Mouse (Mus musculus) heart, embryonic 10.5 days (tissue): Measurements from ENCODE around the gene Nrsn2. TPM values are rescaled to one million over a fixed set of nuclear protein-coding genes. Genes with fewer than 3 reads are reported as not detected.

Source experiments
- DNase-seq: peaks from one replicate; pipeline ENCODE4 v3.0.0-alpha.2; 2017; ENCODE audit warnings: low spot score
- H3K27ac ChIP-seq: fragments of 300-500 bp; sonication (generic); 2 replicates; pipeline ENCODE4 v1.5.1; 2016; ENCODE audit warnings: mild to moderate bottlenecking
- H3K27me3 ChIP-seq: fragments of 300-500 bp; sonication (generic); 2 replicates; pipeline ENCODE4 v1.6.1; 2016; ENCODE audit warnings: mild to moderate bottlenecking; ENCODE audit not compliant: poor library complexity, insufficient read depth, severe bottlenecking
- H3K36me3 ChIP-seq: fragments of 300-500 bp; sonication (generic); 2 replicates; pipeline ENCODE4 v1.6.1; 2016; ENCODE audit warnings: mild to moderate bottlenecking, moderate library complexity
- H3K4me1 ChIP-seq: fragments of 300-500 bp; sonication (generic); 2 replicates; pipeline ENCODE4 v1.6.1; 2016; ENCODE audit warnings: mild to moderate bottlenecking
- H3K4me3 ChIP-seq: fragments of 300-500 bp; sonication (generic); 2 replicates; pipeline ENCODE4 v1.5.1; 2016; ENCODE audit warnings: mild to moderate bottlenecking, moderate library complexity
- H3K9me3 ChIP-seq: fragments of 300-500 bp; sonication (generic); 2 replicates; pipeline ENCODE4 v1.6.1; 2016; ENCODE audit warnings: mild to moderate bottlenecking, moderate library complexity
- WGBS: fragments of 180-500 bp; shearing (Covaris S2); methylation state at CpG from one replicate; pipeline ENCODE4 v1.1.7; 2016; 5-methylcytosine and 5-hydroxymethylcytosine counted together
- polyA plus RNA-seq: library from polyadenylated mRNA; unstranded; fragments of >200 nt; fragmentation: Nextera tagmentation; extraction: Ambion mirVana; gene quantifications from 2 replicates; pipeline ENCODE4 v1.2.1, GENCODE M21; 2016

Nrsn2 gene
- polyA plus RNA-seq, 1 experiment from 2014 or later: 3.1 TPM

DNA sequence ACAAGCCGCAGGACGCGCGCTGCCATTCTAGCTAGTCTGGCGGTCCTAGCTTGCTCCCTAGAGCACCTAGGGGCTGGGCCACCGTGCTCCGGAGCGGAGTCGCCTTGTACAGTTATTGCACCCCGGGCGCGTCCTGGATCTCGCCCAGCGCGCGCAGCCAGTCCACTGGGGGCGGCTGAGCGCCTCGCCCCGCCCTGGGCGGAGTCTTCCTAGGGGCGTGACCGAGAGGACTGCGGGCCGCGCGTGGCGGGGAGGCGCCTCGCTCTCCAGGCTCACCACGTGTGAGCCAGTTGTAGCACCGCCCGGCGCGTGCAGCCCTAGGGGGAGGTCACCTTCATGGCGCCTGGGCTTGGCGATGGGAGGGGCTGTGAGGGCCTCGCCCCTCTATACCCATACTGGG is 22.3 kb upstream of the Nrsn2 start:
- Histone ChIP-seq H3K4me3 (peak overlapping the region; percentile 91), H3K27ac (peak overlapping the region; percentile 99), H3K9me3 (no peaks in the 10 kb centered on the region), H3K4me1 (peaks cover 45% of the 10 kb centered on the region), H3K36me3 (0 out of 2 replicates have a peak, but pooled peaks cover 7% of the 10 kb centered on the region), H3K27me3 (no peaks in the 10 kb centered on the region)
- DNase-seq: peak; percentile 99
- WGBS: under 1% methylated on average over 38 of the region's 38 CpGs

- Histone ChIP-seq H3K36me3 (0 out of 2 replicates have a peak, but pooled peaks cover 7% of the 10 kb centered on the region), H3K27ac (peak within 1 kb of the TSS; percentile 99), H3K27me3 (no peaks in the 10 kb centered on the region), H3K4me3 (peak within 1 kb of the TSS; percentile 91), H3K9me3 (no peaks in the 10 kb centered on the region), H3K4me1 (peaks cover 51% of the 10 kb centered on the region)
- 1% methylated on average over 104 of the region's 104 CpGs for WGBS
- peak; percentile 98 for DNase-seq
These were observed 21.4 kb upstream of the Nrsn2 start, which contains the start of gene Sox12 for GRCm38 (mm10) chr2:152397680-152398435. Gene Sox12, minus strand, starts transcription at chr2:152398063.

DNA sequence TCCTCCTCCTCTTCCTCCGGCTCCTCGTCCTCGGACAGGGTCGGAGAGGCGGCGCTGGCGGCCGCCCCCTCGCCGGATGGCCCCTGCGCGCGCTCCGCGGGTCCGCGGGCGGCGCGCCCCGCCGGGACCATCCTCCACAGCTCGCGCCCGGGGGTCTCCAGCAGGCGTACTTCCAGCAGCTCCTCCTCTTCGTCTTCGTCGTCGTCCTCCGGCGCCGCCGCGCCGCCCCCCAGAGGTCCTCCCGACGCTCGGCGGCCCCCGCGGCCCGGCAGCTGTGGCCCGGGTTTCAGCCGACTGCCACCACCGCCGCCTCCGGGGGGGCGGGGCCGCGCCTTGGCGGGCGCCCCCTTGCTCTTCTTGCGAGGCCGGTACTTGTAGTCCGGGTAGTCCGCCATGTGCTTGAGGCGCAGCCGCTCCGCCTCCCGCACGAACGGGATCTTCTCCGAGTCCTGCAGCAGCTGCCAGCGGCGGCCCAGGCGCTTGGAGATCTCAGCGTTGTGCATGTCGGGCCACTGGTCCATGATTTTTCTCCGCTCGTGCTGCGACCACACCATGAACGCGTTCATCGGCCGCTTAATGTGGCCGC is 20.7 kb upstream of the Nrsn2 start:
- H3K4me3 ChIP-seq: peak overlapping the region; percentile 91
- under 1% methylated on average over 76 of the region's 77 CpGs for WGBS
- H3K36me3 ChIP-seq: 0 out of 2 replicates have a peak, but pooled peaks cover 7% of the 10 kb centered on the region
- no peaks in the 10 kb centered on the region for H3K9me3 ChIP-seq
- peak overlapping the region; percentile 99 for H3K27ac ChIP-seq
- H3K4me1 ChIP-seq: peaks cover 51% of the 10 kb centered on the region
- no peaks in the 10 kb centered on the region for H3K27me3 ChIP-seq
- peak; percentile 93 for DNase-seq

DNA sequence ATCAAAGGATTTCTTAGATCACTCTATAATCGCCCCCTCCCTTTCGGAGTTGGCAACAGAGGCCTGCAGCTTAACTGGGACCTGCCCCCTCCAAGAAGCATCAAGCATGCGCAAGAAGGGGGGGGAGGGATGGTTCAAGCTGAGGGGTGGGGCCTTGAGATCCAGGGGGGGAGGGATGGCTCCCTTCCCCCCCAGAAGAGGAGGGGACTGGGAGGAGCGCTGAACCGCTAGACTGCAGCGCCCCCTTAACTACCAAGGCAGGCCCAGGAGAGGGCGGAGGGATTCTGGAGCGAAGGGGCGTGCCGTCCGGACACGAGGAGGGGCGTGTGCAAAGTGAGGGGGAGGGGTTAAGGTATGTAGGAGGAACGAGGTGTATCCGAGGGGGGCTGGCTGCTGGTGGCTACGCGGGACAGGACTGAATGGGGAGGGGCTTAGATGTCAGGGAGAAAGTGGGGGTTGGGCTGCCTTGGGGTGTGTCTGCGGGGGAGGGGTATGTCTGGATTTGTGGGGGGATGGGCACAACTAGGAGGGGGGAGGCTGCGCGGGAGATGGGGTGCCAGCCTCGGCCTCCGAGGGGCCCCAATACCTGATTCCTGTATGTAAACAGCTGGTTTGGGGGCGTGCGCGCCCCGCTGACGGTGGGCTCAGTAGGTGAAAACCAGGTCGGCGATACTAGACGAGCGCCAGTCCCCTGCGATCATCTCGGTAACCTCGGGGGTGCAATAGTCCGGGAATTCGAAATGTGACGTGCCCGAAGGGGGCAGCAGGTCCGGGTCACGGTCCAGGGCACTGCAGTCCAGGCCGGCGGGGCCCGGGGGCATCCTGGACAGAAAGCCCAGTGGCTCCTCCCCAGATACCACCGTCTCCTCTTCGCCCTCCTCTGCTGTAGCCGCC is 19.9 kb upstream of the Nrsn2 start:
- Histone ChIP-seq H3K27ac (peak overlapping the region; percentile 99), H3K4me1 (peaks cover 51% of the 10 kb centered on the region)

DNA sequence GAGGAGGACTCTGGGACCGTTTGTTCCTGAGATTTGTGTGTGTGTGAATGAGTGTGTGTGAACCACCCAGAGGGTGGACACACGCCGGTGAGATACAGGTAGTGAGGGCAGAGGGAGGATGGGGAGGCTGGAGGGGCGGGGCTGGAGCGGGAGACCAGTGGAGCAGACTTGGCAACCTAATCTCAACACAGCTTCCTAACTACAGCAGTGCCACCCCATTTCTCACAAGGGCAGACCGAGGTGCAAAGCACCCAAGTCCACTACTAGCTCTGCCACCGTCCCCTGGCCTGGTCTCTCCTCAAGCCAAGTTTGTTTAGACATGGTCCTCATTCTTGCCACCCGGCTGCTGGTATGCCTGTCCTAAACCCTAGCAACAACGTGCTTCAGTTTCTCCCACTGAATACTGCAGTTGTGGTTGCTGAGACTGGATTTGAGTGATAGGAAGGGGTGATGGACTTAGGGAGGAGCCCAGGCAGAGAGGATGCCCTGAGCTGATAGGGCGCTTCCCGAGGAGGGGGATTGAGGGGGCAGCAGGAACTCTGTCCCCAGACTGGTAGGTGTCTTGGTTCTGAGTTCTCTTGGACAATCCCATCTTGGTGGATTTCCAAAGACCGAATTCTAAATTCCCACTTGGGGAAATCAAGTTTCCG is 19.0 kb upstream of the Nrsn2 start:
- Histone ChIP-seq H3K9me3 (no peaks in the 10 kb centered on the region), H3K4me1 (peaks cover 49% of the 10 kb centered on the region), H3K27ac (peak overlapping the region; percentile 99), H3K27me3 (no peaks in the 10 kb centered on the region), H3K36me3 (0 out of 2 replicates have a peak, but pooled peaks cover 7% of the 10 kb centered on the region), H3K4me3 (peak overlapping the region; percentile 91)
- DNase-seq: no peak
- 22% methylated on average over 13 of the region's 13 CpGs for WGBS

More for the DNA sequence above, 19.9 kb upstream of the Nrsn2 start:
- H3K4me3 ChIP-seq: peak overlapping the region; percentile 91
- WGBS: under 1% methylated on average over 45 of the region's 46 CpGs
- peak; percentile 99 for DNase-seq
- no peaks in the 10 kb centered on the region for H3K9me3 ChIP-seq
- H3K36me3 ChIP-seq: 0 out of 2 replicates have a peak, but pooled peaks cover 7% of the 10 kb centered on the region
- H3K27me3 ChIP-seq: no peaks in the 10 kb centered on the region

DNA sequence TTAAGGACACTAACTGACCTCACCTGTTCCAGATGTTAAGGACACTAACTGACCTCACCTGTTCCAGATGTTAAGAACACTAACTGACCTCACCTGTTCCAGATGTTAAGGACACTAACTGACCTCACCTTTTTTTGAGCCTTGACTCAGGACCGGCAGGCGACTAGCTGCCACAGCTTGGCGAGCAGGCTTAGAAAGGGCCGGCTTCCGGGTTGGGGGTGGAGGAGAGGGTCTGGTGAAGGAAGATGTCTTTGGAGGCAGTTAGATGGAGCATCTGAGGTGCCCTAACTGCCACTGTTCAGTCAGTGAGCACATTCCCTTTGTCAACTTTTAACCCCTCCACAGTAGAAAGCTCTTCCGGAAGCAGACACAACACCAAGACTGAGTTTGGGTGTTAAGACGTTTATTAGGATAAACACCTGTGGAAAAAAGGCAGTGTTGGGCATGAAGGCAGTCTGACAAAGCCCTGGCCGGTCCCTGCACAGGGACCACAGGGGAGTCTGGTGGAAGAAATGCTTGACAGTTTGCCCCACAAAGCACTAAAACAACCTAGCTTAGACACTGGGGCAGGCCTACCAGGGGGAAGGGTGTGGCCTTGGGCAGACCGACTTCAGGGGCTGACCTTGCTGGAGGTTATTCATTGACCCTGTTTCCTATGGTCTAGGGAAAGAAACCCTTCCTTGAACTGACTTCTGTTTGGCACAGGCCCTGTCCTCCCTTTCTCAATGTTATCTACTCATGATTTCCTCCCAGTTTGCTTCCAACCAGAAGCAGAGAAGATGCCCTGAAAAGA is 17.0 kb upstream of the Nrsn2 start:
- Histone ChIP-seq H3K4me3 (peak overlapping the region; percentile 10; the same call in 1 of the 2 replicates), H3K4me1 (peaks cover 34% of the 10 kb centered on the region), H3K36me3 (0 out of 2 replicates have a peak, but pooled peaks cover 7% of the 10 kb centered on the region), H3K9me3 (no peaks in the 10 kb centered on the region), H3K27me3 (no peaks in the 10 kb centered on the region), H3K27ac (peak overlapping the region; percentile 43; the same call in 1 of the 2 replicates)
- WGBS: 48% methylated on average over 9 of the region's 9 CpGs
- no peak for DNase-seq

GRCm38 (mm10) chr2:152392786-152393185 is 16.3 kb upstream of the Nrsn2 start:
- DNase-seq: no peak
- WGBS: 14% methylated on average over 3 of the region's 3 CpGs

DNA sequence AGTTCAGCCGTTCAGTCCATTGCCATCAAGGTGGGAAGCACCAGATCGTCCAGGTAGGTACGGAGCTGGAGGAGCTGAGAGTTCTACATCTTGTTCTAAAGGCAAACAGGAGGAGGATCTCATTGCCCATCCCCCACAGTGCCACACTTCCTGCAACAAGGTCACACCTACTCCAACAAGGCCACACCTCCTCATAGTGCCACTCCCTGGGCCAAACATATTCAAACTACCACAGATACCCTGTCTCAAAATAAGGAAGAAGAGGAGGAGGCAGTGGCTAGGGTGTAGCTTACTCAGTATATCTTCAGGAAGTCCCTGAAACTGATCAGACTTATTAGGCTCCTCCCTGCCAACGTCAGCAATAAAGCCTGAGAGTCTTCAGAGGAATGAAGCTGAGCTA is 7.8 kb upstream of the Nrsn2 start:
- Histone ChIP-seq H3K27me3 (no peaks in the 10 kb centered on the region), H3K9me3 (no peaks in the 10 kb centered on the region), H3K36me3 (no peaks in the 10 kb centered on the region), H3K4me1 (no peaks in the 10 kb centered on the region), H3K27ac (no peak overlapping the region), H3K4me3 (no peak overlapping the region)
- DNase-seq: no peak
- 79% methylated on average over 4 of the region's 4 CpGs for WGBS

More at GRCm38 (mm10) chr2:152392786-152393185, 16.3 kb upstream of the Nrsn2 start:
- Histone ChIP-seq H3K36me3 (0 out of 2 replicates have a peak, but pooled peaks cover 7% of the 10 kb centered on the region), H3K27ac (no peak overlapping the region), H3K4me1 (peaks cover 32% of the 10 kb centered on the region), H3K9me3 (no peaks in the 10 kb centered on the region), H3K4me3 (no peak overlapping the region), H3K27me3 (no peaks in the 10 kb centered on the region)

- H3K27me3 ChIP-seq: peaks cover 38% of the 10 kb centered on the region
- WGBS: 5% methylated on average over 21 of the region's 21 CpGs
- peaks cover 24% of the 10 kb centered on the region for H3K4me1 ChIP-seq
- no peaks in the 10 kb centered on the region for H3K36me3 ChIP-seq
- DNase-seq: no peak
- H3K9me3 ChIP-seq: no peaks in the 10 kb centered on the region
- peak overlapping the region; percentile 42 for H3K4me3 ChIP-seq
- peak overlapping the region; percentile 50 for H3K27ac ChIP-seq
These were observed 640 bp downstream of the Nrsn2 start for GRCm38 (mm10) chr2:152375652-152376344.

DNA sequence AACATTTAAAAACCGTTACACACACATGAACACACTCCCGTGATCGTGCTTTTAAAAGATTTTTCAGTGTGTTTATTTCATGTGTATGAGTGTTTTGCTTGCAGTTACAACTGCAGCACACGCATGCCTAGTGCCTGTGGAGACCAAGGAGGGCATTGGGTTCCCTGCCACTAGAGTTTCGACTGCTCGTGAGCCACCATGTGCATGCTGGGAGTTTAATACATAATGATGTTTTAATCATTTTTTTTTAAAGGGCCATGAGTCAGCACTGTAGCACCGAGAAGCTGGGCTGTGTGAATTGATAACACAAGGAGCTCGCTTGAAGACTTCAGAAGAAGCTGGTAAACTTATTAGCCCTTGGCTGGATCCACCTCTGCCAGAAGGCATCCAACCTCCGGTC is 2.9 kb downstream of the Nrsn2 start:
- Histone ChIP-seq H3K4me1 (peaks cover 35% of the 10 kb centered on the region), H3K9me3 (no peaks in the 10 kb centered on the region), H3K4me3 (no peak overlapping the region), H3K27ac (no peak overlapping the region), H3K36me3 (no peaks in the 10 kb centered on the region), H3K27me3 (peaks cover 46% of the 10 kb centered on the region)
- no peak for DNase-seq
- WGBS: 80% methylated on average over 9 of the region's 9 CpGs

- Histone ChIP-seq H3K27me3 (peaks cover 43% of the 10 kb centered on the region), H3K36me3 (no peaks in the 10 kb centered on the region), H3K4me1 (peaks cover 36% of the 10 kb centered on the region), H3K4me3 (no peak overlapping the region), H3K27ac (no peak overlapping the region), H3K9me3 (no peaks in the 10 kb centered on the region)
- WGBS: 61% methylated on average over 4 of the region's 4 CpGs
- no peak for DNase-seq
These were observed 3.8 kb downstream of the Nrsn2 start for GRCm38 (mm10) chr2:152372661-152373060.
